Mouse (Mus musculus) embryonic facial prominence, embryonic 11.5 days (tissue): ENCODE measurements around the gene Bmf. TPM values are rescaled to one million over a fixed set of nuclear protein-coding genes. Genes with fewer than 3 reads are reported as not detected.
A peak's percentile ranks its signal among the peaks of the same experiment; 100 is the strongest.

ENCODE experiments used
- ATAC-seq: fragments of 200-750 bp; cut with Nextera tagmentation; replicated peaks from 2 replicates; pipeline ENCODE4 v1.8.0; 2017; ENCODE audit warnings: low read depth; ENCODE audit not compliant: insufficient number of reproducible peaks, low FRiP score, low TSS enrichment
- DNase-seq: peaks from one replicate; pipeline ENCODE4 v3.0.0-alpha.2; 2015; ENCODE audit warnings: low spot score
- H3K27ac ChIP-seq: fragments of 300-500 bp; sonication (generic); replicated peaks from 2 replicates; pipeline ENCODE4 v1.5.1; 2014; ENCODE audit warnings: mild to moderate bottlenecking, low read depth, low read length, control low read depth
- H3K27me3 ChIP-seq: fragments of 300-500 bp; sonication (generic); 2 replicates; pipeline ENCODE4 v1.6.1; 2014; ENCODE audit warnings: mild to moderate bottlenecking, low read length, moderate library complexity, mixed read lengths; ENCODE audit not compliant: control insufficient read depth, insufficient read depth
- H3K36me3 ChIP-seq: fragments of 300-500 bp; sonication (generic); replicated peaks from 2 replicates; pipeline ENCODE4 v1.6.1; 2014; ENCODE audit warnings: low read depth, mild to moderate bottlenecking, low read length, moderate library complexity, mixed read lengths; ENCODE audit not compliant: control insufficient read depth, insufficient read depth
- H3K4me1 ChIP-seq: fragments of 300-500 bp; sonication (generic); 2 replicates; pipeline ENCODE4 v1.6.1; 2014; ENCODE audit warnings: low read length, mixed read lengths; ENCODE audit not compliant: control insufficient read depth, insufficient read depth
- H3K4me2 ChIP-seq: fragments of 300-500 bp; sonication (generic); 2 replicates; pipeline ENCODE4 v1.6.1; 2014; ENCODE audit warnings: low read depth, mild to moderate bottlenecking, control low read depth, low read length, moderate library complexity
- H3K4me3 ChIP-seq: fragments of 300-500 bp; sonication (generic); 2 replicates; pipeline ENCODE4 v1.5.1; 2014; ENCODE audit warnings: low read depth, low read length, control low read depth
- H3K9ac ChIP-seq: fragments of 300-500 bp; sonication (generic); replicated peaks from 2 replicates; pipeline ENCODE4 v1.6.1; 2014; ENCODE audit warnings: mild to moderate bottlenecking, control low read depth, low read length
- H3K9me3 ChIP-seq: fragments of 300-500 bp; sonication (generic); replicated peaks from 2 replicates; pipeline ENCODE4 v1.6.1; 2016; ENCODE audit warnings: mild to moderate bottlenecking, low read length, inconsistent platforms, mixed read lengths; ENCODE audit not compliant: control insufficient read depth
- WGBS: fragments of 180-500 bp; shearing (Covaris S2); extraction: QIAGEN DNeasy Blood & Tissue Kit; methylation state at CpG from one replicate; pipeline ENCODE4 v1.1.7; 2014; 5-methylcytosine and 5-hydroxymethylcytosine counted together
- polyA plus RNA-seq: library from polyadenylated mRNA; unstranded; fragments of >200 nt; fragmentation: Nextera tagmentation; extraction: Ambion mirVana; gene quantifications from 2 replicates; pipeline ENCODE4 v1.2.1, GENCODE M21; 2014

Bmf gene
- polyA plus RNA-seq, 1 experiment from 2014 or later: 5.1 TPM

GRCm38 (mm10) chr2:118533969-118534368 lies 15.5 kb downstream of the Bmf start:
- no peak for DNase-seq
- H3K4me1 ChIP-seq: peaks cover 22% of the 10 kb centered on the region
- H3K27me3 ChIP-seq: no peaks in the 10 kb centered on the region
- WGBS: 45% methylated on average over 6 of the region's 6 CpGs
- H3K4me3 ChIP-seq: no peak overlapping the region
- no peak overlapping the region for H3K4me2 ChIP-seq
- H3K9me3 ChIP-seq: no peaks in the 10 kb centered on the region
- H3K36me3 ChIP-seq: no peaks in the 10 kb centered on the region
- H3K9ac ChIP-seq: no peak overlapping the region
- no peak for ATAC-seq
- H3K27ac ChIP-seq: peak overlapping the region; percentile 80

- Histone ChIP-seq H3K4me2 (peak overlapping the region; percentile 25), H3K9ac (peak overlapping the region; percentile 44), H3K36me3 (no peaks in the 10 kb centered on the region), H3K27me3 (no peaks in the 10 kb centered on the region), H3K4me1 (peaks cover 22% of the 10 kb centered on the region), H3K4me3 (no peak overlapping the region), H3K27ac (peak overlapping the region; percentile 95), H3K9me3 (no peaks in the 10 kb centered on the region)
- peak; percentile 71 for ATAC-seq
- WGBS: 4% methylated on average over 6 of the region's 6 CpGs
- DNase-seq: peak; percentile 96
Measured at GRCm38 (mm10) chr2:118532855-118533675, 16.4 kb downstream of the Bmf start.

GRCm38 (mm10) chr2:118532401-118532800 lies 17.1 kb downstream of the Bmf start:
- Histone ChIP-seq H3K4me2 (peak overlapping the region; percentile 25), H3K27ac (peak overlapping the region; percentile 95), H3K36me3 (no peaks in the 10 kb centered on the region), H3K9ac (peak overlapping the region; percentile 44), H3K9me3 (no peaks in the 10 kb centered on the region), H3K4me3 (no peak overlapping the region), H3K4me1 (peaks cover 19% of the 10 kb centered on the region), H3K27me3 (no peaks in the 10 kb centered on the region)
- DNase-seq: no peak
- WGBS: 15% methylated on average over 10 of the region's 10 CpGs
- ATAC-seq: 0 out of 2 replicates have a peak, but pooled peaks have one; percentile 1

- peak; percentile 69 for DNase-seq
Measured at GRCm38 (mm10) chr2:118529466-118530181, 19.9 kb downstream of the Bmf start.

GRCm38 (mm10) chr2:118526545-118526944 lies 22.9 kb downstream of the Bmf start:
- H3K4me1 ChIP-seq: peaks cover 16% of the 10 kb centered on the region
- 86% methylated on average over 5 of the region's 5 CpGs for WGBS
- no peak overlapping the region for H3K27ac ChIP-seq
- DNase-seq (no peak), ATAC-seq (no peak)
- no peaks in the 10 kb centered on the region for H3K9me3 ChIP-seq
- H3K4me2 ChIP-seq: no peak overlapping the region
- no peaks in the 10 kb centered on the region for H3K27me3 ChIP-seq
- no peak overlapping the region for H3K4me3 ChIP-seq
- H3K9ac ChIP-seq: no peak overlapping the region
- no peaks in the 10 kb centered on the region for H3K36me3 ChIP-seq

More at GRCm38 (mm10) chr2:118529466-118530181, 19.9 kb downstream of the Bmf start:
- Histone ChIP-seq H3K4me3 (no peak overlapping the region), H3K9me3 (no peaks in the 10 kb centered on the region), H3K4me2 (no peak overlapping the region; the same call in 1 of the 2 replicates), H3K36me3 (no peaks in the 10 kb centered on the region), H3K9ac (peak overlapping the region; percentile 37), H3K4me1 (peaks cover 19% of the 10 kb centered on the region), H3K27me3 (no peaks in the 10 kb centered on the region), H3K27ac (peak overlapping the region; percentile 75)
- peak; percentile 62 for ATAC-seq
- 6% methylated on average over 7 of the region's 7 CpGs for WGBS

GRCm38 (mm10) chr2:118524811-118525210 lies 24.7 kb downstream of the Bmf start:
- Histone ChIP-seq H3K27me3 (no peaks in the 10 kb centered on the region), H3K9me3 (no peaks in the 10 kb centered on the region), H3K4me2 (no peak overlapping the region), H3K27ac (no peak overlapping the region), H3K4me1 (peaks cover 9% of the 10 kb centered on the region), H3K4me3 (no peak overlapping the region), H3K9ac (no peak overlapping the region), H3K36me3 (no peaks in the 10 kb centered on the region)
- ATAC-seq (no peak), DNase-seq (no peak)
- 78% methylated on average over 3 of the region's 3 CpGs for WGBS

- Histone ChIP-seq H3K4me3 (no peak overlapping the region), H3K9ac (no peak overlapping the region), H3K36me3 (no peaks in the 10 kb centered on the region), H3K4me1 (peaks cover 7% of the 10 kb centered on the region; the same call in 1 of the 2 replicates), H3K27me3 (no peaks in the 10 kb centered on the region), H3K4me2 (no peak overlapping the region), H3K27ac (no peak overlapping the region), H3K9me3 (no peaks in the 10 kb centered on the region)
- 58% methylated on average over 5 of the region's 5 CpGs for WGBS
- DNase-seq: no peak
- no peak for ATAC-seq
Measured at GRCm38 (mm10) chr2:118523163-118523730, 26.2 kb downstream of the Bmf start.
